Mouse (Mus musculus) layer of hippocampus, postnatal 10 days (tissue): ENCODE data around the gene Gm17606. TPM values are rescaled to one million over a fixed set of nuclear protein-coding genes. Genes with fewer than 3 reads are reported as not detected.

Source experiments
- DNase-seq, 2 experiments: peaks; one replicate each; pipeline ENCODE4 v3.0.0; 2021; ENCODE audit warnings: low spot score in 2 of 2
- microRNA-seq, 2 experiments: library from miRNA; unstranded; fragments of <30 nt; microRNA quantifications; one replicate each; pipeline ENCODE4 v1.2.0; 2021
- total RNA-seq, 2 experiments: library from RNA; stranded (reverse); gene quantifications; 2 replicates each; pipeline ENCODE4 v1.2.3; 2021

Gene Gm17606
- total RNA-seq, 2 experiments from 2014 or later: not detected

- DNase-seq: no peak
These were observed 19.3 kb downstream of the Gm17606 start for GRCm38 (mm10) chr14:54660009-54660408.

DNA sequence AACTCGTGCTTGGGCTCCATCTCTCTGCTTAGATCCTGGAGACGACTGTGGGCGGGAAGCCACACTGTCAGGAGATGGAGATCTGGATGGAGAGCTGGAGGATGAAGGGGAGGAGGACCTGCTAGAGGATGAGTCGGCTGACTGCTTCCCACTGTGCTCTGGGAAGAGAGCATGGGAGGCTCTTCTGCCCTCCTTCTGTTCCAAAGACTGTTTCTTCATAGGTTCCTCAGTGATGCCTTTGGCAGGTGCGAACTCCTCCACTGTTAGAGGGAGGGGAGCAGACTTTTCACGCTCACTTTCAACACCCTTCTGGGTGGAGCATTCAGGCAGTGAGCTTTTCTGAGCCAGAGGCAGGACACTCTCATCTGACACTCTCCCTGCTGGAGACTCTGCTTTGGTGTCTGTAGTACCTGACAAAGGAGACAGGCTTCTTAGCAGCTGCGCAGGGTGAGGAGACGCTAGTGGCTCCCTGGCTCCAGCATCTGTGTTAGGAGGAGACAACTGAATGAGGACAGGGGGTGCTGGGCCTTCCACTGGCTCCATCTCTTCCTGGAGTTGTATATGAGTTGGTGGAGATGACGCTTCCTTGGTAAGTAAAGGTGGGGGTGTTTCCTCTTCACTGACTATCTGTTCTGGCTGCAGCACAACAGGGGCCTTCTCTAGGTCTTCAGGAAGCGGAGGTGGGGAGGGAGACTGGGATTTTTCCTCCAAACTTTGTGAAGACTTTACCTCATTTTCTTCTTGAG, 23.9 kb downstream of the Gm17606 start:
- DNase-seq: no peak

- DNase-seq: peak in 1 of 2 experiments; percentile 39
These were observed 28.6 kb downstream of the Gm17606 start for GRCm38 (mm10) chr14:54669381-54669780.

DNA sequence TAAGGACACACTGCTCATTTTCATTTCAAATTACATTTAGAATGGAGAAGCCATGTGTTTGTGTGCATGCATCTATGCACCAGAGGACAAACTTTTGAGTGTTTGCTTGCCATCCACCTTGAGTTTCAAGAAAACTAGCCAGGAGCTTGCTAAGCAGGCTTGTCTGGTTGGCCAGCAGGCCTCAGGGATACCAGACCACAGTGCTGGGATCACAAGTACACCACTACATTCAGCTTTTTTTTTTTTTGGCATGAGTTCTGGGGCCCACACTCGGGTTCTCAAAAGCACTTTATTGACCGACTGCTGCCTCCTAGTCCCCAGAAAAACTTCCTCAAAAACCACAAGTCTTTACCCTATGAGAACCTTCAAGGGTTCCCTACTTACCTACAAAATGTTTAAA, 33.6 kb downstream of the Gm17606 start:
- no peak for DNase-seq

DNA sequence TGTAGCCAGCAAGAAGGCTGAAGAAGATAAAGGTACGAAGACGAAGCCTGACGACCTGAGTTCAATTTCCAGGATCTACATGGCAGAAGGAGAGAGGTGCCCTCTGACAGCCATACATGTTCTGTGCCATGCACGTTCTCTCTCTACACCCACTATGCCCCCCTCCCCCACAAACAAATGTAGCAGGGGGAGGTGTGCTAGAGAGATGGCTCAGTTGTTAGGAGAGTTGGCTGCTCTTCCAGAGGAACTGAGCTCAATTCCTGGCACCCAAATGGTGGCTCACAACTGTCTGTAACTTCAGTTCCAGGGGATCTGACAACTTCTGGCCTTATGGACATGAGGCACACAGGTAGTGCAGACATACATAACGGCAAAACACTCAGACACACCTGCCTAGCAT, 35.5 kb downstream of the Gm17606 start:
- DNase-seq: peak in 1 of 2 experiments; percentile 19

- DNase-seq: no peak
These were observed 38.0 kb downstream of the Gm17606 start for GRCm38 (mm10) chr14:54678657-54679304.

- DNase-seq: no peak
These were observed 41.6 kb downstream of the Gm17606 start for GRCm38 (mm10) chr14:54682396-54682795.

- no peak for DNase-seq
These were observed 44.7 kb downstream of the Gm17606 start for GRCm38 (mm10) chr14:54685471-54685870.

- DNase-seq: no peak
These were observed 45.3 kb downstream of the Gm17606 start, which contains the start of gene 1700123O20Rik for GRCm38 (mm10) chr14:54686063-54686521. Gene 1700123O20Rik (plus strand): TSS chr14:54686216.

DNA sequence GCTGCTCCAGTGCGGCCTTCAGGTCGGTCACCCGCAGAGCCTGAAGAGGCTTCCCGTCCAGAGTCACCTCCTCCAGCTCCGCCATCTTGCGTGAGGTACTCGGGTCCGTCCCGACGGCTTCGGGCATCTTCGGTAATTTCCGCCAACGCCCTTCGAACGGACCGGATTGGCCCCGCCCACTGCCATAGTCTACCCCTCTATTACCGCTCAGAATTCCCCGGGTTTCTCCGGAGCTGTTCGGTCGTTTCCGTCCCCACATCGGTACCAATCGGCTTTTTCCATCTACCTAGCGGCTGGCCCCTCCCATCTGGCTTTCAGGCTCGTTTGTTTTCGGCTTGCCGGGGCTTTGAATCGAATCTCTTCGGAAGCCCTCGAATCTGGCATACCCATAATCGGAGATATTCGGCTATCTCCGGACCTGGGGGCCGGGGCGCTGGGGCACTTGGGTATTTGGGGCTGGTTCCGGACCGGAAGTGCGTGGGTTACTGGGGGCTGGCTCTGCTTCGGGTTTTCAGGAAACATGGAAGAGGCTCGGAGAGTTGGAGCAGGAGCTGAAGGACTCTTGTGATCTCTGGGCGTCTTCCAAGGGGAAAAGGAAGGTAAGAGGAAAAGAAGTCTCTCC, 45.9 kb downstream of the Gm17606 start, which contains the start of gene Acin1:
Gene Acin1, minus strand, starts transcription at position 410 of the 622 bp plus-strand sequence.
- peak; percentile 100 for DNase-seq

DNA sequence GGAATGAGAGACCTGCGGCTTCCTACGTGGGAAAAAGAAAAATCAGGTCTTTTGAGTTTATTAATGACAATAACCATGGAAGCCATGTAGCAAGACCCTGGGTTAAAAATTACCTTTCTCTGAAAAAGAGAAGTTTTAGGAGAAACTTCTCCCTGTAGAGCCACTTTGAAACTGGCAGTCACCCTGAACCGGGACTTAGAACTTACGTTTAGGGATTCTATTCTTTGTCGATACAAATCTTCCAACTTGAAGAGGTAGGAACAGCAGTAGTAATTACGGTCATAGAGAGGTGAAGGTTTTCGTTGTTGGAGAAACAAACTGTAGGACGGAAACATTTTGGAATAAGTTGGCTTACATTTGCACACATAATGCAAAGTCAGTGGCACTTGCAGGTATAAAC, 46.5 kb downstream of the Gm17606 start:
- no peak for DNase-seq

DNA sequence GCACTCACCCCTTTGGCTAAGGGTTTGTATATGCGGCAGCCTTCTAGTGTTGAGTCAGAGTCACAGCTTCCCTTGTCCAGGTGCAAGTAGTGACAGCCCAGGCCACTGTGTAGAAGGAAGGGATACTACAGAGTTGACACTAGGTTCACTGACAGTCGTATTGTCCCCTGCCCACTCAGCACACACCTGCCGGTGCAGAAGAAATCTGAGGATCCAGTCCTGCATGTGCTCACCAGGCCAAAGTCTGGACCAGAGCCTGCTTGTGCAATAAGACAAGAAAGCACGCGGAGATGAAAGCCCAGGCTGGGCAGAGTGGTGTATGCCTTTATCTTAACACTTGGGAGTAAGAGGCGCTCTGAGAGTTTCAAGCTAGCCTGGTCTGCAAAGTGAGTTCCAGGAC, 54.3 kb downstream of the Gm17606 start:
- DNase-seq: no peak

DNA sequence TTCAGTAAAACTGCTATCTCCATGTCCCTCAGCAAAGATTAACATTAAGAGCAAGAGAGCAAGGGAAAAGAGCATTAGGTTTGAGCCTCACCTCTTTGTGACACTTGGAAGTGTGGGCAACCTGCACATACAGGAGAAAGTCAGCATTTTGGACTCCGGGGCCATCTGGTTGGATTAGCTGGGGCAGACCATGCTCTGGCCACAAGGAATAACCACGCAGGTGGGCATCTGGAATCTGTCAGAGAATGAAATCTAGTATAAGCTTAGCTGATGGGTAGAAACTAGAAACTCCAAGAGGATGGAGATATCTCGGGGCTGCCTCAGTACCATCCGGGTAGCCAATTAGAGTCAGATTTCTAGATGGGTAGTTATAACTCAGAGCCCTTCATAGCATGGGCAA, 56.0 kb downstream of the Gm17606 start:
- no peak for DNase-seq

Small RNA genes lying within 50 kb of the gene (microRNA-seq; reads per million reads assigned to microRNA genes)
- 0 reads per million in 2 experiments for gene Mir686
- gene Mir6948: 0.22 to 0.78 reads per million in 2 experiments

Other genes starting within 250 kb of the Gm17606 start
- 1 to 10 TPM; 2.5 to 2.7 TPM for gene Slc7a7, start 223.2 kb upstream of the Gm17606 start, total RNA-seq
- gene Mrpl52, start 214.0 kb upstream of the Gm17606 start, total RNA-seq: 100 to 1,000 TPM; 109 to 138 TPM
- 10 to 100 TPM; 39.1 to 41.0 TPM for gene Mmp14, start 209.3 kb upstream of the Gm17606 start, total RNA-seq
- gene Lrp10, start 176.8 kb upstream of the Gm17606 start, total RNA-seq: 10 to 100 TPM; 40.3 to 42.2 TPM
- gene Rem2, start 164.9 kb upstream of the Gm17606 start, total RNA-seq: 10 to 100 TPM; 26.9 to 31.5 TPM
- 10 to 100 TPM; 82.2 to 91.8 TPM for gene Prmt5, start 123.4 kb upstream of the Gm17606 start, total RNA-seq
- gene Haus4, start 86.3 kb upstream of the Gm17606 start, total RNA-seq: 1 to 10 TPM; 4.7 to 6.7 TPM
- 1 to 10 TPM; 3.8 to 4.3 TPM for gene Ajuba, start 63.4 kb upstream of the Gm17606 start, total RNA-seq
- 1 to 10 TPM; 5.1 to 5.5 TPM for gene 4931414P19Rik, start 35.0 kb upstream of the Gm17606 start, total RNA-seq
- gene Psmb5, start 22.9 kb upstream of the Gm17606 start, total RNA-seq: 100 to 1,000 TPM; 201 to 217 TPM
- under 1 TPM; 0.21 to 0.25 TPM for gene Psmb11, start 19.5 kb upstream of the Gm17606 start, total RNA-seq
- gene Cdh24, start 412 bp downstream of the Gm17606 start, total RNA-seq: 10 to 100 TPM; 14.7 to 17.2 TPM
- gene 1700123O20Rik, start 45.3 kb downstream of the Gm17606 start, total RNA-seq: 10 to 100 TPM; 25.5 to 28.1 TPM
- 100 to 1,000 TPM; 208 to 213 TPM for gene Acin1, start 46.0 kb downstream of the Gm17606 start, total RNA-seq
- gene Gm29776, start 57.9 kb downstream of the Gm17606 start, total RNA-seq: not detected
- not detected for gene Cebpe, start 71.2 kb downstream of the Gm17606 start, total RNA-seq
- 10 to 100 TPM; 63.7 to 66.3 TPM for gene Slc7a8, start 141.0 kb downstream of the Gm17606 start, total RNA-seq
- not detected for gene Rnf212b, start 173.2 kb downstream of the Gm17606 start, total RNA-seq
- 10 to 100 TPM; 16.6 to 16.8 TPM for gene Homez, start 230.0 kb downstream of the Gm17606 start, total RNA-seq
- 10 to 100 TPM; 36.7 to 40.0 TPM for gene Ppp1r3e, start 236.6 kb downstream of the Gm17606 start, total RNA-seq
- 10 to 100 TPM; 68.8 to 72.1 TPM for gene Bcl2l2, start 242.4 kb downstream of the Gm17606 start, total RNA-seq
- gene Gm20521, start 242.5 kb downstream of the Gm17606 start, total RNA-seq: 1 to 10 TPM in 1 of 2 experiments, not detected in 1; 9.9 TPM